Mouse (Mus musculus): ENCODE measurements at regions not wholly inside any gene's neighbourhood (a gene's known extent, or its start where the extent isn't known, plus 50 kb on each side); places are given as distances from the start of the nearest gene placed in this dataset.
"Not testable (repeated sequence)": the region's sequence is repeated elsewhere in the genome, so short reads cannot be mapped to it uniquely, and the experiment has no call there.

DNA sequence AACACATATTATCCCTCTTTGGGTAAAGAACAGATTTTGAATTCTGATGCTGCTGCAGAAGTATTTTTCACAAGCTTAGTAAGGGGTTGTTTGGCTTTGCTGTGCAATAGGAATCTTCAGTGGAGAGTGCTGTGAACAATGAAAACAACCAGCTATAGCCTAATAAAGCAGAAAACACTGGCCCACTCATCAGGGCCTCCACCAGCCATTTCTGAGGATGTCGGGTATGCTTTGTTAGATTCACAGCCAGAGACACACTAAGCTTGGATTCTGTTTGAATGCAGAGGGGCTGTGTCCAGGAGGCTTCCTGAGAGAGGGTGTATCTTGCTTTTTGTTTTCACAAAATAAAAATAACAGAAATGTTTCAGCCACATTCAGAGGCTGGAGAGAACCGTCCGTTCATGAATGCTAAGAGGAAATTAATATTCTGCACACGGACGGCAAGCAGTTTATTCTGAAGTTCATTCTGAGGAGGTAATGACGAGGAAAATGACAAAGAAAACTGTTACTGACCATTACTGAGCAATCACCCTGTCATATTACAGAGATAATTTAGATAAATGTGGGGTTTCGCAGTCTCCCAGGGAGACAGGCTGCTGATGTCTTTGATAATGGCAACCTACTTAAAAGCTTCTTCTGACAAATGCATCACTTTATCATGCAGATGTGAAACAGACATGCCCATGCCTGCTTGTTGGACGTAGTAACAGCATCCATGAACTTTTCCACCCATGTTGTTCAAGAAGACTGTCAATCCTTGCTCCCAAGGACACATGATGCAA is 198.1 kb upstream of the Myo3a start:
- Histone ChIP-seq H3K4me1 (ENCODE audit: control insufficient read depth, insufficient read depth, low read length) (no peaks in the 10 kb centered on the region), H3K27me3 (ENCODE audit: control insufficient read depth, insufficient read depth, low read length) (no peaks in the 10 kb centered on the region), H3K9ac (ENCODE audit: low read depth, low read length) (no peak overlapping the region), H3K36me3 (ENCODE audit: control insufficient read depth, insufficient read depth, low read length) (no peaks in the 10 kb centered on the region), H3K4me2 (no peak overlapping the region), H3K4me3 (ENCODE audit: low read depth, low read length) (no peak overlapping the region), H3K27ac (ENCODE audit: low read depth, low read length) (no peak overlapping the region), H3K9me3 (replicated peaks; ENCODE audit: control insufficient read depth, low read length) (no peaks in the 10 kb centered on the region)
- no peak for ATAC-seq (replicated peaks; ENCODE audit: insufficient number of reproducible peaks, low FRiP score, low TSS enrichment)
- 55% methylated on average over 8 of the region's 8 CpGs for WGBS (ENCODE audit: insufficient replicate concordance)

DNA sequence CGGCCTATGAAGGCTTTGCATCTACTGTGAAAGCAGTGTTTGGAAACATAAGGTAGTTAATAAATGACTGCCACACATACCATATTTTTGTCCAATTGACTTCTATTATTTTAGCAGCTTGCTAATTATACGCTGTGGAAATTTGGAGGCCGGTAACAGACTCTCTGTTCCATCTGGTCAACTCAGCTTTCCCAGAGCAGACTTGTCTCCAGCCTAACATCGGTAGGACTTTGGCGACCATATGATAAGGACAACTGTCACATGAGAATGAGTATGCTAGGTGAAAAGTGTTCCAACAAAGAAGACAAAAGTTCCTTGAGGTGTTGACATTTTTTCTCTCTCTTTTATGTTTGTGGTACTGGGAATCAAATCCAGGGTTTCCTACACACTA is 197.5 kb upstream of the Myo3a start:
- 77% methylated on average over 5 of the region's 5 CpGs for WGBS (ENCODE audit: insufficient replicate concordance)
- H3K4me2 ChIP-seq, result no peak overlapping the region
- no peaks in the 10 kb centered on the region for H3K27me3 ChIP-seq (ENCODE audit: control insufficient read depth, insufficient read depth, low read length)
- H3K36me3 ChIP-seq (ENCODE audit: control insufficient read depth, insufficient read depth, low read length), result no peaks in the 10 kb centered on the region
- no peak for ATAC-seq (replicated peaks; ENCODE audit: insufficient number of reproducible peaks, low FRiP score, low TSS enrichment)
- H3K27ac ChIP-seq (ENCODE audit: low read depth, low read length), result no peak overlapping the region
- H3K9me3 ChIP-seq (replicated peaks; ENCODE audit: control insufficient read depth, low read length), result no peaks in the 10 kb centered on the region
- H3K4me3 ChIP-seq (ENCODE audit: low read depth, low read length), result no peak overlapping the region
- no peaks in the 10 kb centered on the region for H3K4me1 ChIP-seq (ENCODE audit: control insufficient read depth, insufficient read depth, low read length)
- H3K9ac ChIP-seq (ENCODE audit: low read depth, low read length), result no peak overlapping the region

- WGBS (ENCODE audit: insufficient replicate concordance), result 77% methylated on average over 2 of the region's 2 CpGs
- no peak overlapping the region for H3K4me2 ChIP-seq
Measured at GRCm38 (mm10) chr2:22036841-22037240, 190.5 kb upstream of the Myo3a start.

DNA sequence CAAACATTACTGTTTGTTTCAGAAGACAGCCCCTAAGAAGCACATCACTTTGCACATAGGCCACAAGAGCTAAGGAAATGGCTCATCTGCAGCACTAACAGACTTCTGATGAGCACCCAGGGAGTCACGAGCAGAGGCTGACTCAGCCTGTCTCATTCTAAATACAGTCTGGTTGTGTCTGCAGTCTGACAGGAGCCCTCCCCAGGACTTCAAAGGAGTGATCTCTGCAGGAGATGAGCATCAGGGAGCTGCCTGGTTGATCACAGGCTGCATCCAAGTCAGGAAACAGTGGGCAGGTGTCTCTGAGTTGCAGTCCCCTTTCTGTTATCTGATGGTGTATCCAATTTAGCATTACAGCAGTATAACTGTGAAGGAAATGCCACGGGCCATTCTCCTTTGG is 188.5 kb upstream of the Myo3a start:
- ATAC-seq (replicated peaks; ENCODE audit: insufficient number of reproducible peaks, low FRiP score, low TSS enrichment), result no peak
- Histone ChIP-seq H3K27ac (ENCODE audit: low read depth, low read length) (no peak overlapping the region), H3K9ac (ENCODE audit: low read depth, low read length) (no peak overlapping the region), H3K27me3 (ENCODE audit: control insufficient read depth, insufficient read depth, low read length) (no peaks in the 10 kb centered on the region), H3K4me3 (ENCODE audit: low read depth, low read length) (no peak overlapping the region), H3K4me2 (no peak overlapping the region), H3K36me3 (ENCODE audit: control insufficient read depth, insufficient read depth, low read length) (no peaks in the 10 kb centered on the region), H3K9me3 (replicated peaks; ENCODE audit: control insufficient read depth, low read length) (no peaks in the 10 kb centered on the region), H3K4me1 (ENCODE audit: control insufficient read depth, insufficient read depth, low read length) (no peaks in the 10 kb centered on the region)
- 18% methylated on average over 2 of the region's 2 CpGs for WGBS (ENCODE audit: insufficient replicate concordance)

More at GRCm38 (mm10) chr2:22036841-22037240, 190.5 kb upstream of the Myo3a start:
- no peak for ATAC-seq (replicated peaks; ENCODE audit: insufficient number of reproducible peaks, low FRiP score, low TSS enrichment)
- Histone ChIP-seq H3K36me3 (ENCODE audit: control insufficient read depth, insufficient read depth, low read length) (no peaks in the 10 kb centered on the region), H3K4me1 (ENCODE audit: control insufficient read depth, insufficient read depth, low read length) (no peaks in the 10 kb centered on the region), H3K9me3 (replicated peaks; ENCODE audit: control insufficient read depth, low read length) (no peaks in the 10 kb centered on the region), H3K4me3 (ENCODE audit: low read depth, low read length) (no peak overlapping the region), H3K27me3 (ENCODE audit: control insufficient read depth, insufficient read depth, low read length) (no peaks in the 10 kb centered on the region), H3K27ac (ENCODE audit: low read depth, low read length) (no peak overlapping the region), H3K9ac (ENCODE audit: low read depth, low read length) (no peak overlapping the region)

DNA sequence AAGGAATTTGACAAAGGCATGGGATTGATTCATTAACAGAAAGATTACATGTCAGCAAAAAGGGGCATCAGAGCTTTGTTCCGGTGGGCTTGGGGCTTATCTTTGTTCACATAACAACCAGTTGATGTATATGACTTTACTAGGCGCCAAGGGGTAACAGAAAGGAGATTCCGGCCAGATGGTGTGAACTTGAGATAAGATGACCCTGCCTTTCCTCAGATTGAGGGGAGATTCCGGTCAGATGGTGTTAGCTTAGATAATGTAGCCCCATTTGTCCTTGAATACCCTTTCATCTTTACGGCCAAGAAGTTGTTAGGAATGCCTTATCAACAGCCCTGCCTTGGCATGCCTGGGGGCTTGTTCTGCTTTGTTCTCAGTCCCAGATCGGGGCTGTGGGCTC is 183.4 kb upstream of the Myo3a start:
- WGBS (ENCODE audit: insufficient replicate concordance), result 45% methylated on average over 6 of the region's 6 CpGs
- H3K36me3 ChIP-seq (ENCODE audit: control insufficient read depth, insufficient read depth, low read length); H3K9ac ChIP-seq (ENCODE audit: low read depth, low read length); H3K4me3 ChIP-seq (ENCODE audit: low read depth, low read length); H3K9me3 ChIP-seq (replicated peaks; ENCODE audit: control insufficient read depth, low read length); H3K4me2 ChIP-seq; H3K4me1 ChIP-seq (ENCODE audit: control insufficient read depth, insufficient read depth, low read length); H3K27ac ChIP-seq (ENCODE audit: low read depth, low read length); ATAC-seq (replicated peaks; ENCODE audit: insufficient number of reproducible peaks, low FRiP score, low TSS enrichment); H3K27me3 ChIP-seq (ENCODE audit: control insufficient read depth, insufficient read depth, low read length): not testable (repeated sequence)

DNA sequence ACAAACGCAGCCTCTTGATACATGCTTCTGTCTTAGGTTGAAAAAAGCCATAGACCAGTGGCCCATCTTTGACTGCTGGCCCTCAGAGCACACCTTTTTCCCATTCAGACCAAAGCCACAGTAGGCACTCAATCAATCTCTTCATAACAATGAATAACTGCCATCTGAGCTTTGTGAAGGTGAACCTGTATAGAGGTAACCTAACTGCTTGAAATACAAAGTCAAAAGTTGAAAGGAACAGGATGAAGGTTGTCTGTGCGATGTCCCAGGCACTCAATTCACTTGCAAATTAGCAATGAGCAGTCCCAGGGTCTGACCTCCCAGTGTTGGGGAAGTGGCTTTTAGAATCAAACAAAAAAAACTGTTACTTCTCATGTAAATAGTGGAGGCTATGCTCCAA is 182.4 kb upstream of the Myo3a start:
- no peak for ATAC-seq (replicated peaks; ENCODE audit: insufficient number of reproducible peaks, low FRiP score, low TSS enrichment)
- Histone ChIP-seq H3K4me3 (ENCODE audit: low read depth, low read length) (no peak overlapping the region), H3K9ac (ENCODE audit: low read depth, low read length) (no peak overlapping the region), H3K9me3 (replicated peaks; ENCODE audit: control insufficient read depth, low read length) (no peaks in the 10 kb centered on the region), H3K27ac (ENCODE audit: low read depth, low read length) (no peak overlapping the region), H3K4me1 (ENCODE audit: control insufficient read depth, insufficient read depth, low read length) (no peaks in the 10 kb centered on the region), H3K36me3 (ENCODE audit: control insufficient read depth, insufficient read depth, low read length) (no peaks in the 10 kb centered on the region), H3K27me3 (ENCODE audit: control insufficient read depth, insufficient read depth, low read length) (no peaks in the 10 kb centered on the region), H3K4me2 (no peak overlapping the region)
- 75% methylated on average over 2 of the region's 2 CpGs for whole genome bisulfite sequencing (ENCODE audit: insufficient replicate concordance)

GRCm38 (mm10) chr2:22047465-22047864 is 179.8 kb upstream of the Myo3a start:
- Histone ChIP-seq H3K4me3 (ENCODE audit: low read depth, low read length) (no peak overlapping the region), H3K4me1 (ENCODE audit: control insufficient read depth, insufficient read depth, low read length) (no peaks in the 10 kb centered on the region), H3K27me3 (ENCODE audit: control insufficient read depth, insufficient read depth, low read length) (no peaks in the 10 kb centered on the region), H3K9ac (ENCODE audit: low read depth, low read length) (no peak overlapping the region), H3K36me3 (ENCODE audit: control insufficient read depth, insufficient read depth, low read length) (no peaks in the 10 kb centered on the region), H3K4me2 (no peak overlapping the region), H3K9me3 (replicated peaks; ENCODE audit: control insufficient read depth, low read length) (no peaks in the 10 kb centered on the region), H3K27ac (ENCODE audit: low read depth, low read length) (no peak overlapping the region)
- no peak for ATAC-seq (replicated peaks; ENCODE audit: insufficient number of reproducible peaks, low FRiP score, low TSS enrichment)
- 77% methylated on average over 3 of the region's 3 CpGs for WGBS (ENCODE audit: insufficient replicate concordance)

GRCm38 (mm10) chr2:22066535-22066934 is 160.8 kb upstream of the Myo3a start:
- WGBS (ENCODE audit: insufficient replicate concordance), result 86% methylated on average over 5 of the region's 5 CpGs
- Histone ChIP-seq H3K9me3 (replicated peaks; ENCODE audit: control insufficient read depth, low read length) (no peaks in the 10 kb centered on the region), H3K27ac (ENCODE audit: low read depth, low read length) (no peak overlapping the region), H3K4me2 (no peak overlapping the region), H3K27me3 (ENCODE audit: control insufficient read depth, insufficient read depth, low read length) (no peaks in the 10 kb centered on the region), H3K4me1 (ENCODE audit: control insufficient read depth, insufficient read depth, low read length) (no peaks in the 10 kb centered on the region), H3K4me3 (ENCODE audit: low read depth, low read length) (no peak overlapping the region), H3K36me3 (ENCODE audit: control insufficient read depth, insufficient read depth, low read length) (no peaks in the 10 kb centered on the region), H3K9ac (ENCODE audit: low read depth, low read length) (no peak overlapping the region)
- no peak for ATAC-seq (replicated peaks; ENCODE audit: insufficient number of reproducible peaks, low FRiP score, low TSS enrichment)

- Histone ChIP-seq H3K27ac (ENCODE audit: low read depth, low read length) (no peak overlapping the region), H3K9me3 (replicated peaks; ENCODE audit: control insufficient read depth, low read length) (no peaks in the 10 kb centered on the region), H3K27me3 (ENCODE audit: control insufficient read depth, insufficient read depth, low read length) (no peaks in the 10 kb centered on the region), H3K4me3 (ENCODE audit: low read depth, low read length) (no peak overlapping the region), H3K4me1 (ENCODE audit: control insufficient read depth, insufficient read depth, low read length) (no peaks in the 10 kb centered on the region), H3K36me3 (ENCODE audit: control insufficient read depth, insufficient read depth, low read length) (no peaks in the 10 kb centered on the region), H3K9ac (ENCODE audit: low read depth, low read length) (no peak overlapping the region), H3K4me2 (no peak overlapping the region)
- WGBS (ENCODE audit: insufficient replicate concordance), result 93% methylated on average over 2 of the region's 2 CpGs
- ATAC-seq (replicated peaks; ENCODE audit: insufficient number of reproducible peaks, low FRiP score, low TSS enrichment), result no peak
Measured at GRCm38 (mm10) chr2:22096848-22097247, 130.5 kb upstream of the Myo3a start.
